Mouse (Mus musculus): ENCODE data around the gene Hdac4.

- TF ChIP-seq CTCF (IDR thresholded peaks at IDR 0.05; ENCODE audit: control insufficient read depth, insufficient read depth, insufficient replicate concordance, low read depth, low read length) (no peak), POLR2A (IDR thresholded peaks at IDR 0.05; ENCODE audit: control insufficient read depth, low read depth, low read length) (no peak)
Observed at GRCm38 (mm10) chr1:92082156-92082836, 113.2 kb downstream of the Hdac4 start.

All from testis, adult 2 months (tissue).